Mouse (Mus musculus): ENCODE data around the gene Kras. TPM values are rescaled to one million over a fixed set of nuclear protein-coding genes. Genes with fewer than 3 reads are reported as not detected.

The Kras gene
- polyA plus RNA-seq, 1 experiment from 2014 or later = 44.1 TPM

GRCm38 (mm10) chr6:145277138-145277763 is 27.2 kb upstream of the Kras start:
- no peak for ATAC-seq (ENCODE audit: low read depth)
- no peak overlapping the region for H3K4me3 ChIP-seq (ENCODE audit: low read depth, low read length)
- peak overlapping the region; percentile 63 for H3K4me2 ChIP-seq (ENCODE audit: low read depth, low read length)
- H3K27me3 ChIP-seq (ENCODE audit: control insufficient read depth, insufficient read depth, low read depth, low read length) = no peaks in the 10 kb centered on the region
- peaks cover 15% of the 10 kb centered on the region for H3K4me1 ChIP-seq (ENCODE audit: control insufficient read depth, low read depth, low read length)
- no peaks in the 10 kb centered on the region for H3K36me3 ChIP-seq (ENCODE audit: control insufficient read depth, insufficient read depth)
- no peaks in the 10 kb centered on the region for H3K9me3 ChIP-seq (replicated peaks; ENCODE audit: control insufficient read depth, low read length)
- 30% methylated on average over 9 of the region's 9 CpGs for WGBS (ENCODE audit: insufficient replicate concordance)
- no peak overlapping the region for H3K27ac ChIP-seq (ENCODE audit: low read length)
- no peak overlapping the region for H3K9ac ChIP-seq (ENCODE audit: low read depth, low read length)

DNA sequence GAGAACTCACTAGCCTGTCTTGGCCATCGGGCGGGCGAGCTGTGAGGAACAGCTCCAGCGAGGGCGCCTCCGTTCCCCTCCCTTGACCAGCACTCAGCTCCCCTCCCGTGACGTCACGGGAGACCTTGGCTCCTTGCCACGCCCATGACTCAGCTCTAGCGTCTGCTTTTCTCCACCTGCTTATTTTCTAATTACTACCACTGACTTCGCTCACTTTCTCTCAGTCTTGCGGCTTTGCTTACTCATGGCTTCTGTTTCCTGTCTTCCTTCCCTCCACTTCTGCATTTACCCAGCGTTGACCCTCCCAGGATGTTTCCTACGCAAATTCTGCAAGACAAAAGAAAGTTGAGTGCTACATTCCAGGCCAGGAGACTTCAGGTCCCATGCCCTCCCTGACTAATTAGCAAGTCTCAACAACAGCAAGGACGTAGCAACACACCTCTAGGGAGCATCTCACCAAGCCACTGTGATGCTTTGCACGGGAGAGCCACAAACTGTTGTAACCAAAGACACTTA is 26.3 kb upstream of the Kras start:
- H3K4me2 ChIP-seq (ENCODE audit: low read depth, low read length) = peak overlapping the region; percentile 63
- no peaks in the 10 kb centered on the region for H3K36me3 ChIP-seq (ENCODE audit: control insufficient read depth, insufficient read depth)
- WGBS (ENCODE audit: insufficient replicate concordance) = 1% methylated on average over 16 of the region's 17 CpGs
- no peaks in the 10 kb centered on the region for H3K27me3 ChIP-seq (ENCODE audit: control insufficient read depth, insufficient read depth, low read depth, low read length)
- no peaks in the 10 kb centered on the region for H3K9me3 ChIP-seq (replicated peaks; ENCODE audit: control insufficient read depth, low read length)
- H3K9ac ChIP-seq (ENCODE audit: low read depth, low read length) = 0 out of 2 replicates have a peak overlapping the region, but pooled peaks have one; percentile 25
- H3K27ac ChIP-seq (ENCODE audit: low read length) = peak overlapping the region; percentile 39
- ATAC-seq (ENCODE audit: low read depth) = peak; percentile 83
- peak overlapping the region; percentile 34 for H3K4me3 ChIP-seq (ENCODE audit: low read depth, low read length)
- peaks cover 15% of the 10 kb centered on the region for H3K4me1 ChIP-seq (ENCODE audit: control insufficient read depth, low read depth, low read length)

DNA sequence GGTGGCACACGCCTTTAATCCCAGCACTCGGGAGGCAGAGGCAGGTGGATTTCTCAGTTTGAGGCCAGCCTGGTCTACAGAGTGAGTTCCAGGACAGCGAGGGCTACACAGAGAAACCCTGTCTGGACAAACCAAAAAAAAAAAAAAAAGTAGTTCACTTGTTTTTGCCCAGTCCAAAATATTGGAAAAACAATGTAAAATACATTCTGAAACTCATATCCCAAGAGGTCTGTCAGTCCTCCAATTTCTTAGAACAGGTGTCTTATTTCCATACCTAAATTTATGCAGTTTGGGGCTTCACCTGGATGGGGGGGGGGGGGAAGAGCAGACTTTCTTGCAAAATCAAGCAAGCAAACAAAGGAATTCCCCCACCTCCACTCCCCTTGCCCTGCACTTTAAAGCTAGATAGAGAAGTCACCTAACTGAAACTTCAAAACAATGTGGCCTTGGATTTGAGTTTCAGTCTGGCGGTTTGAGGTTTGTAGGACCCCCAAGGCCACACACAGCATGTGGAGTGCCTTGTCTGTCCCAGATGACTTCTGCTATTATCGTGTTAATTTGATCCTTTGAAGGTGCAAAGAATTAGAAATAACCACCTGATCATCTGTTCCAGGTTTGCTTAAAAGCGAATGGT is 25.7 kb upstream of the Kras start:
- ATAC-seq (ENCODE audit: low read depth) = no peak
- peak overlapping the region; percentile 63 for H3K4me2 ChIP-seq (ENCODE audit: low read depth, low read length)
- peak overlapping the region; percentile 34 for H3K4me3 ChIP-seq (ENCODE audit: low read depth, low read length)
- no peaks in the 10 kb centered on the region for H3K36me3 ChIP-seq (ENCODE audit: control insufficient read depth, insufficient read depth)
- no peaks in the 10 kb centered on the region for H3K9me3 ChIP-seq (replicated peaks; ENCODE audit: control insufficient read depth, low read length)
- 36% methylated on average over 6 of the region's 6 CpGs for WGBS (ENCODE audit: insufficient replicate concordance)
- H3K4me1 ChIP-seq (ENCODE audit: control insufficient read depth, low read depth, low read length) = peaks cover 15% of the 10 kb centered on the region
- no peak overlapping the region for H3K9ac ChIP-seq (ENCODE audit: low read depth, low read length)
- H3K27ac ChIP-seq (ENCODE audit: low read length) = no peak overlapping the region; the same call in 1 of the 2 replicates
- no peaks in the 10 kb centered on the region for H3K27me3 ChIP-seq (ENCODE audit: control insufficient read depth, insufficient read depth, low read depth, low read length)

GRCm38 (mm10) chr6:145273971-145274620 is 24.1 kb upstream of the Kras start:
- Histone ChIP-seq H3K36me3 (ENCODE audit: control insufficient read depth, insufficient read depth) (no peaks in the 10 kb centered on the region), H3K4me2 (ENCODE audit: low read depth, low read length) (no peak overlapping the region), H3K27ac (ENCODE audit: low read length) (no peak overlapping the region), H3K27me3 (ENCODE audit: control insufficient read depth, insufficient read depth, low read depth, low read length) (no peaks in the 10 kb centered on the region), H3K9me3 (replicated peaks; ENCODE audit: control insufficient read depth, low read length) (no peaks in the 10 kb centered on the region), H3K4me1 (ENCODE audit: control insufficient read depth, low read depth, low read length) (peaks cover 15% of the 10 kb centered on the region), H3K4me3 (ENCODE audit: low read depth, low read length) (no peak overlapping the region), H3K9ac (ENCODE audit: low read depth, low read length) (no peak overlapping the region)
- WGBS (ENCODE audit: insufficient replicate concordance) = 52% methylated on average over 12 of the region's 12 CpGs
- ATAC-seq (ENCODE audit: low read depth) = no peak

- no peak for ATAC-seq (ENCODE audit: low read depth)
- WGBS (ENCODE audit: insufficient replicate concordance) = 40% methylated on average over 10 of the region's 10 CpGs
Measured at GRCm38 (mm10) chr6:145272142-145272937, 22.3 kb upstream of the Kras start.

DNA sequence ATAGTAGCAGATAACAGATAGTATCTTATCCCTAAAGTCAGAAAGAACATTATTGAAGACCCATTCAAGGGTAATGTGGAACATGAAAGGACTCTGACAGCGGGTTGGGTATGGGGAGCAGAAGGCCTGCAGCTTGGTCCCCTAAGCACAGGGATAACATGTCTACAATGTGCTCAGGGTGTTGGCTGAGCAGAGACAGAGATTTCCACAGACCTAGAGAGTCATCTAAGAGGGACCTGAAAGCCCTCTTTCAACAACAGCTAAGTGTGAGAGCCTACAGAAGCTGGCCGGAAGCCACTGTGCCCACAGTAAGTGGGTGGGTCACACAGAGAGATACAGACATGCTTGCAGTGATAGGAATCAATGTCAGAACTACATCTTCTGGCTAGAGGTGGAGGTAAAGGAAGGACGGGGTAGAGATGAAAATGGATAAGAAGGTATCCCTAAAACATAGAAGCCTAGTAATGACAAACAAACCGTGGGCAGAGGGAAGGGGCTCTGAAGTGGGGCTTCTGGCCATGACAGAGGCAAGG is 19.3 kb upstream of the Kras start:
- Histone ChIP-seq H3K27ac (ENCODE audit: low read length) (no peak overlapping the region), H3K36me3 (ENCODE audit: control insufficient read depth, insufficient read depth) (no peaks in the 10 kb centered on the region), H3K9me3 (replicated peaks; ENCODE audit: control insufficient read depth, low read length) (no peaks in the 10 kb centered on the region), H3K27me3 (ENCODE audit: control insufficient read depth, insufficient read depth, low read depth, low read length) (no peaks in the 10 kb centered on the region), H3K4me2 (ENCODE audit: low read depth, low read length) (no peak overlapping the region), H3K4me1 (ENCODE audit: control insufficient read depth, low read depth, low read length) (no peaks in the 10 kb centered on the region), H3K4me3 (ENCODE audit: low read depth, low read length) (no peak overlapping the region), H3K9ac (ENCODE audit: low read depth, low read length) (no peak overlapping the region)
- ATAC-seq (ENCODE audit: low read depth) = no peak
- 66% methylated on average over 4 of the region's 4 CpGs for WGBS (ENCODE audit: insufficient replicate concordance)

More at GRCm38 (mm10) chr6:145272142-145272937, 22.3 kb upstream of the Kras start:
- H3K27me3 ChIP-seq (ENCODE audit: control insufficient read depth, insufficient read depth, low read depth, low read length) = no peaks in the 10 kb centered on the region
- H3K9ac ChIP-seq (ENCODE audit: low read depth, low read length) = no peak overlapping the region
- no peak overlapping the region for H3K4me2 ChIP-seq (ENCODE audit: low read depth, low read length)
- H3K4me3 ChIP-seq (ENCODE audit: low read depth, low read length) = no peak overlapping the region
- no peaks in the 10 kb centered on the region for H3K36me3 ChIP-seq (ENCODE audit: control insufficient read depth, insufficient read depth)
- H3K27ac ChIP-seq (ENCODE audit: low read length) = no peak overlapping the region
- H3K4me1 ChIP-seq (ENCODE audit: control insufficient read depth, low read depth, low read length) = peaks cover 15% of the 10 kb centered on the region
- H3K9me3 ChIP-seq (replicated peaks; ENCODE audit: control insufficient read depth, low read length) = no peaks in the 10 kb centered on the region

- no peaks in the 10 kb centered on the region for H3K4me1 ChIP-seq (ENCODE audit: control insufficient read depth, low read depth, low read length)
- H3K4me3 ChIP-seq (ENCODE audit: low read depth, low read length) = no peak overlapping the region
- no peak overlapping the region for H3K4me2 ChIP-seq (ENCODE audit: low read depth, low read length)
- no peak for ATAC-seq (ENCODE audit: low read depth)
- H3K36me3 ChIP-seq (ENCODE audit: control insufficient read depth, insufficient read depth) = no peaks in the 10 kb centered on the region
- no peaks in the 10 kb centered on the region for H3K9me3 ChIP-seq (replicated peaks; ENCODE audit: control insufficient read depth, low read length)
- no peaks in the 10 kb centered on the region for H3K27me3 ChIP-seq (ENCODE audit: control insufficient read depth, insufficient read depth, low read depth, low read length)
- no peak overlapping the region for H3K9ac ChIP-seq (ENCODE audit: low read depth, low read length)
- WGBS (ENCODE audit: insufficient replicate concordance) = 65% methylated on average over 6 of the region's 6 CpGs
- no peak overlapping the region for H3K27ac ChIP-seq (ENCODE audit: low read length)
Measured at GRCm38 (mm10) chr6:145267692-145268091, 17.7 kb upstream of the Kras start.

GRCm38 (mm10) chr6:145262314-145262713 is 12.3 kb upstream of the Kras start:
- Histone ChIP-seq H3K9me3 (replicated peaks; ENCODE audit: control insufficient read depth, low read length) (no peaks in the 10 kb centered on the region), H3K27ac (ENCODE audit: low read length) (no peak overlapping the region), H3K4me3 (ENCODE audit: low read depth, low read length) (no peak overlapping the region), H3K9ac (ENCODE audit: low read depth, low read length) (no peak overlapping the region), H3K36me3 (ENCODE audit: control insufficient read depth, insufficient read depth) (no peaks in the 10 kb centered on the region), H3K27me3 (ENCODE audit: control insufficient read depth, insufficient read depth, low read depth, low read length) (no peaks in the 10 kb centered on the region), H3K4me2 (ENCODE audit: low read depth, low read length) (no peak overlapping the region), H3K4me1 (ENCODE audit: control insufficient read depth, low read depth, low read length) (no peaks in the 10 kb centered on the region)
- WGBS (ENCODE audit: insufficient replicate concordance) = 72% methylated on average over 7 of the region's 7 CpGs
- no peak for ATAC-seq (ENCODE audit: low read depth)
